Mouse (Mus musculus): ENCODE results near the gene B230219D22Rik. TPM values are rescaled to one million over a fixed set of nuclear protein-coding genes. Genes with fewer than 3 reads are reported as not detected.

Gene B230219D22Rik
- 66.1 and 66.5 TPM in 2 replicates for polyA plus RNA-seq (2015; fragmentation: Nextera tagmentation; extraction: Ambion mirVana)

DNA sequence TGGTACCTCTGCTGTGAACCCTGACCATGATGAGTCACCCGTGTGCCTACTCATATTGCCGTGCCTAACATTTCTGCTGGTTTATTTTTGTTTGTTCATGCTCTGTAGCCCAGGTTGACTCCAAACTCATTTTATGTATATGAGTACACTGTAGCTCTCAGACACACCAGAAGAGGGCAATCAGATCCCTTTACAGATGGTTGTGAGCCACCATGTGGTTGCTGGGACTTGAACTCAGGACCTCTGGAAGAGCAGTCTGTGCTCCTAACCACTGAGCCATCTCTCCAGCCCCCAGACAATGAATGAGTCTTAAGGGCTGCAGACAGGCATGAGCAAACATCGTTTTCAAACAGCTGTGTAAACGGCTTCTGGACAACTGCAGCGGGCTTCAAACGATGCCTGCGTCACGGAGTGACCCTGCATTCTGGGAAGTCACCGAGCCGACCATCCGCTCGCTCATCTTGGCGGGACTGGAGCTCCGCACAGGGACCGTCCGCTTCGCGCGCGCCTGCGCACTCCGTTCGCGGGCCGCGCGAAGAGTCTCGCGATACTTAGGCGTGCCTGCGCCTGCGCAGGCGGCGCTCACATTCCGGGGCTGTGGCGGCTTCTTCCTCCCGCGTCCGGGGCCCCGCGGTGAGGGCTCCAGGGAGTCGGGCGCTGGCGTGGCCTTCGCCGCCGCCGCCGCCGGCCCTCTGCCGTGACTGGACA lies at the start of gene B230219D22Rik:
B230219D22Rik (plus strand) TSS at position 590 of the 708 bp plus-strand sequence.

DNA sequence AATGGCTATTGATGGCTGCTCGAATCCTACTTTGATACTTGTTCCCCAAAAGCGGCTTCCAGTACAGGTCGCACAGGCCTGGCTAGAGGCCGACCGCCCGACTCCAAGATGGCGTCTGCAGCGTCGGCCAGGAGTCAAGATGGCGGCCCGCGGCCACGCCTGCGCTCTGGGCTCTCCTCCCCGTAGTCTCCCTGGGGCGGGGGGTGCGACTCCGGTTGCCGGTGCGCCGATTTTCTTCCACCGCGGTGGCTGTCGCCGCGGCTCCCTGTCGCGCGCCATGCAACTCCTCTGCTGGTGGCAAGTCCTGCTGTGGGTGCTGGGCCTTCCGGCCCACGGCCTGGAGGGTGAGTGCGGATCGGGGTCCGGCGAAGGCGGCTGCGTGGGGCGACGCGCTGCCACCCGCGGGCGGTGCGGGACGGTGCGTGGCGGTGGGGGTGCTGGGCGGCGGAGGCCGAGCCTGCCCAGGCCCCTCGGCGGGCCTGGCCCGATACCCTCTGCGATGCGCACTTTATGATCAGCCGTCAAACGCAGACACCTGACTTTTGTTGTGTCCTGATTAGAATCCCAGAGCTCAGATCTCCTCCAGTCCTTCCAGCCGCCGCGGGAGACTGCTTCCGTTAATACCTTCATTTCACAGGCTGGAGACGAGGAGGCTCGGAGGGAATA lies 21.7 kb downstream of the B230219D22Rik start, which contains the start of gene Txndc15:
Txndc15 (plus strand) TSS at position 150 of the 666 bp plus-strand sequence.

DNA sequence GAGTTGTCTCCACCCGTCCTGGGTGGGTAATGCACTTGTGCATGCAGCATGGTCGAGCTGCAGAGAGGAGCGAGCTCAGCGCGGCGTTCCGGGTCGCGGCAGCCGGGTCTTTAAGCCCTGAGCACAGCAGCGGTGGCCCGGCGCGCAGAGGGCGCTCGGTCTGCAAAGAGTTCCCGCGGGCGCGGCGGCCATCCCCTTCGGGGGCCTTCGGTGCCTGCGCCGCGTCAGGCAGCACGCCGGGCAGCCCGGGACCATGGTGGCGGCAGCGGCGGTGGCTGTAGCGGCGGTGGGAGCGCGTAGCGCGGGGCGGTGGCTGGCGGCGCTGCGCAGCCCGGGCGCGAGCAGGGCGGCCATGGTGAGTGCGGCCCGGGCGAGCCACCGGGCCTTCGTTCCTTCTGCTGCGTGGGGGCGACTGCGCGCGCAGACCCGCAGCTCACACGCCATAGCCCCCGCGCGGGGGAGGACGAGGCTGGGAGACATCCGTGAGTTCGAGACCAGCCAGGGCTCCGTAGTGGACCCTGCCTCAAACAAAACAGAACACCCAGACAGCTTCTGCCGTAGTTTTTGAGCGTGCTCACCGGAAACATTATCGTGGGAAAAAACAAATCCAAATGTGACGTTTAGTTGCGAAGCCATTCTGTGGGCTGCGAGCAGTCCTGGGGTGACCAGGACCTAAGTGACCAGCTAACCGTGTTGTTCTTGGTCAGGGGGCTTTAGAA lies 34.4 kb downstream of the B230219D22Rik start, which contains the start of gene Pcbd2:
Pcbd2 (plus strand) TSS at position 249 of the 719 bp plus-strand sequence.

Other genes starting within 250 kb of the B230219D22Rik start
- gene Grk6, start 248.1 kb upstream of the B230219D22Rik start, polyA plus RNA-seq (2015; fragmentation: Nextera tagmentation; extraction: Ambion mirVana), result 33.0 and 37.2 TPM in 2 replicates
- 5.5 and 6.3 TPM in 2 replicates for gene Prr7, start 228.9 kb upstream of the B230219D22Rik start, polyA plus RNA-seq (2015; fragmentation: Nextera tagmentation; extraction: Ambion mirVana)
- gene Dbn1, start 205.0 kb upstream of the B230219D22Rik start, polyA plus RNA-seq (2015; fragmentation: Nextera tagmentation; extraction: Ambion mirVana), result 261 and 300 TPM in 2 replicates
- gene Pdlim7, start 179.4 kb upstream of the B230219D22Rik start, polyA plus RNA-seq (2015; fragmentation: Nextera tagmentation; extraction: Ambion mirVana), result 141 and 174 TPM in 2 replicates
- gene Dok3, start 163.8 kb upstream of the B230219D22Rik start, polyA plus RNA-seq (2015; fragmentation: Nextera tagmentation; extraction: Ambion mirVana), result 2.1 and 2.5 TPM in 2 replicates
- 37.2 and 40.7 TPM in 2 replicates for gene Ddx41, start 156.5 kb upstream of the B230219D22Rik start, polyA plus RNA-seq (2015; fragmentation: Nextera tagmentation; extraction: Ambion mirVana)
- gene Fam193b, start 122.0 kb upstream of the B230219D22Rik start, polyA plus RNA-seq (2015; fragmentation: Nextera tagmentation; extraction: Ambion mirVana), result 30.6 and 35.3 TPM in 2 replicates
- 100 TPM in 2 replicates for gene Tmed9, start 119.4 kb upstream of the B230219D22Rik start, polyA plus RNA-seq (2015; fragmentation: Nextera tagmentation; extraction: Ambion mirVana)
- 44.6 and 45.7 TPM in 2 replicates for gene B4galt7, start 93.2 kb upstream of the B230219D22Rik start, polyA plus RNA-seq (2015; fragmentation: Nextera tagmentation; extraction: Ambion mirVana)
- 108 and 111 TPM in 2 replicates for gene Caml, start 70.1 kb upstream of the B230219D22Rik start, polyA plus RNA-seq (2015; fragmentation: Nextera tagmentation; extraction: Ambion mirVana)
- 18.3 and 20.6 TPM in 2 replicates for gene Ddx46, start 58.1 kb upstream of the B230219D22Rik start, polyA plus RNA-seq (2015; fragmentation: Nextera tagmentation; extraction: Ambion mirVana)
- gene Txndc15, start 21.5 kb downstream of the B230219D22Rik start, polyA plus RNA-seq (2015; fragmentation: Nextera tagmentation; extraction: Ambion mirVana), result 131 and 132 TPM in 2 replicates
- gene Pcbd2, start 34.2 kb downstream of the B230219D22Rik start, polyA plus RNA-seq (2015; fragmentation: Nextera tagmentation; extraction: Ambion mirVana), result 40.6 and 42.2 TPM in 2 replicates
- 0.29 and 0.49 TPM in 2 replicates for gene Catsper3, start 91.4 kb downstream of the B230219D22Rik start, polyA plus RNA-seq (2015; fragmentation: Nextera tagmentation; extraction: Ambion mirVana)
- not detected in 2 replicates for gene Pitx1, start 143.1 kb downstream of the B230219D22Rik start, polyA plus RNA-seq (2015; fragmentation: Nextera tagmentation; extraction: Ambion mirVana)

All from neural tube, postnatal 0 days (tissue).